Mouse (Mus musculus) embryonic facial prominence, embryonic 14.5 days (tissue): ENCODE measurements at regions not wholly inside any gene's neighbourhood (a gene's known extent, or its start where the extent isn't known, plus 50 kb on each side); places are given as distances from the start of the nearest gene placed in this dataset.

Experiments
- ATAC-seq: fragments of 200-750 bp; cut with Nextera tagmentation; 2 replicates; pipeline ENCODE4 v1.8.0; 2017; ENCODE audit warnings: low read depth, moderate number of reproducible peaks, moderate TSS enrichment
- DNase-seq: peaks from one replicate; pipeline ENCODE4 v3.0.0-alpha.2; 2015; ENCODE audit warnings: low spot score
- H3K27ac ChIP-seq: fragments of 300-500 bp; sonication (generic); replicated peaks from 2 replicates; pipeline ENCODE4 v1.5.1; 2014; ENCODE audit warnings: low read depth, mild to moderate bottlenecking, low read length, moderate library complexity
- H3K27me3 ChIP-seq: fragments of 300-500 bp; sonication (generic); replicated peaks from 2 replicates; pipeline ENCODE4 v1.6.1; 2014; ENCODE audit warnings: low read length; ENCODE audit not compliant: control insufficient read depth, insufficient read depth
- H3K36me3 ChIP-seq: fragments of 300-500 bp; sonication (generic); 2 replicates; pipeline ENCODE4 v1.6.1; 2014; ENCODE audit warnings: low read length, mixed read lengths; ENCODE audit not compliant: control insufficient read depth, insufficient read depth
- H3K4me1 ChIP-seq: fragments of 300-500 bp; sonication (generic); 2 replicates; pipeline ENCODE4 v1.6.1; 2014; ENCODE audit warnings: antibody characterized with exemption, low read length; ENCODE audit not compliant: control insufficient read depth, insufficient read depth
- H3K4me2 ChIP-seq: fragments of 300-500 bp; sonication (generic); 2 replicates; pipeline ENCODE4 v1.6.1; 2014; ENCODE audit warnings: low read depth, mild to moderate bottlenecking, low read length, moderate library complexity, mixed read lengths
- H3K4me3 ChIP-seq: fragments of 300-500 bp; sonication (generic); 2 replicates; pipeline ENCODE4 v1.5.1; 2014; ENCODE audit warnings: low read depth, mild to moderate bottlenecking, low read length
- H3K9ac ChIP-seq: fragments of 300-500 bp; sonication (generic); 2 replicates; pipeline ENCODE4 v1.6.1; 2014; ENCODE audit warnings: low read depth, mild to moderate bottlenecking, low read length, moderate library complexity, mixed read lengths
- H3K9me3 ChIP-seq: fragments of 300-500 bp; sonication (generic); 2 replicates; pipeline ENCODE4 v1.6.1; 2016; ENCODE audit warnings: low read length; ENCODE audit not compliant: control insufficient read depth
- WGBS: fragments of 180-500 bp; shearing (Covaris S2); extraction: QIAGEN DNeasy Blood & Tissue Kit; methylation state at CpG from one replicate; pipeline ENCODE4 v1.1.7; 2014; 5-methylcytosine and 5-hydroxymethylcytosine counted together

GRCm38 (mm10) chr9:23911851-23912250 is 185.9 kb upstream of the Npsr1 start:
- H3K4me2 ChIP-seq = no peak overlapping the region
- ATAC-seq = no peak
- H3K27me3 ChIP-seq = no peaks in the 10 kb centered on the region
- H3K9me3 ChIP-seq = no peaks in the 10 kb centered on the region
- H3K4me3 ChIP-seq = no peak overlapping the region
- DNase-seq = no peak
- no peaks in the 10 kb centered on the region for H3K4me1 ChIP-seq
- no peaks in the 10 kb centered on the region for H3K36me3 ChIP-seq
- WGBS = 85% methylated on average over 1 of the region's 1 CpGs
- H3K27ac ChIP-seq = no peak overlapping the region
- no peak overlapping the region for H3K9ac ChIP-seq

GRCm38 (mm10) chr9:23917345-23917744 is 180.5 kb upstream of the Npsr1 start:
- no peak overlapping the region for H3K4me3 ChIP-seq
- DNase-seq = peak; percentile 5
- no peak overlapping the region for H3K4me2 ChIP-seq
- H3K4me1 ChIP-seq = no peaks in the 10 kb centered on the region
- ATAC-seq = no peak
- 81% methylated on average over 5 of the region's 5 CpGs for WGBS
- no peaks in the 10 kb centered on the region for H3K36me3 ChIP-seq
- no peak overlapping the region for H3K9ac ChIP-seq
- H3K27me3 ChIP-seq = no peaks in the 10 kb centered on the region
- H3K9me3 ChIP-seq = no peaks in the 10 kb centered on the region
- no peak overlapping the region for H3K27ac ChIP-seq

- 80% methylated on average over 3 of the region's 3 CpGs for WGBS
- no peaks in the 10 kb centered on the region for H3K4me1 ChIP-seq
- no peak overlapping the region for H3K4me2 ChIP-seq
- H3K27ac ChIP-seq = no peak overlapping the region
- no peak for DNase-seq
- ATAC-seq = no peak
- H3K9me3 ChIP-seq = no peaks in the 10 kb centered on the region
- no peaks in the 10 kb centered on the region for H3K27me3 ChIP-seq
- no peaks in the 10 kb centered on the region for H3K36me3 ChIP-seq
- no peak overlapping the region for H3K9ac ChIP-seq
- no peak overlapping the region for H3K4me3 ChIP-seq
Observed at GRCm38 (mm10) chr9:23919191-23919904, 178.4 kb upstream of the Npsr1 start.

- Histone ChIP-seq H3K4me1 (no peaks in the 10 kb centered on the region), H3K27ac (no peak overlapping the region), H3K27me3 (no peaks in the 10 kb centered on the region), H3K36me3 (no peaks in the 10 kb centered on the region), H3K9me3 (no peaks in the 10 kb centered on the region), H3K9ac (no peak overlapping the region), H3K4me2 (no peak overlapping the region), H3K4me3 (no peak overlapping the region)
- DNase-seq = no peak
- ATAC-seq = no peak
Observed at GRCm38 (mm10) chr9:23932185-23932584, 165.6 kb upstream of the Npsr1 start.

- Histone ChIP-seq H3K9me3 (no peaks in the 10 kb centered on the region), H3K4me3 (no peak overlapping the region), H3K36me3 (no peaks in the 10 kb centered on the region), H3K4me1 (no peaks in the 10 kb centered on the region), H3K9ac (no peak overlapping the region), H3K27ac (no peak overlapping the region), H3K4me2 (no peak overlapping the region), H3K27me3 (no peaks in the 10 kb centered on the region)
- DNase-seq (no peak), ATAC-seq (no peak)
- 72% methylated on average over 3 of the region's 3 CpGs for WGBS
Observed at GRCm38 (mm10) chr9:23934282-23934681, 163.5 kb upstream of the Npsr1 start.

GRCm38 (mm10) chr9:23952543-23952942 is 145.3 kb upstream of the Npsr1 start:
- 96% methylated on average over 2 of the region's 2 CpGs for WGBS
- H3K27ac ChIP-seq = no peak overlapping the region
- H3K4me2 ChIP-seq = no peak overlapping the region
- no peak for ATAC-seq
- no peak overlapping the region for H3K4me3 ChIP-seq
- no peaks in the 10 kb centered on the region for H3K4me1 ChIP-seq
- no peak for DNase-seq
- no peaks in the 10 kb centered on the region for H3K36me3 ChIP-seq
- H3K9me3 ChIP-seq = no peaks in the 10 kb centered on the region
- no peak overlapping the region for H3K9ac ChIP-seq
- H3K27me3 ChIP-seq = no peaks in the 10 kb centered on the region

- Histone ChIP-seq H3K9ac (no peak overlapping the region), H3K4me1 (no peaks in the 10 kb centered on the region), H3K36me3 (no peaks in the 10 kb centered on the region), H3K9me3 (no peaks in the 10 kb centered on the region), H3K27me3 (no peaks in the 10 kb centered on the region), H3K4me2 (no peak overlapping the region), H3K27ac (no peak overlapping the region), H3K4me3 (no peak overlapping the region)
- no peak for ATAC-seq
- no peak for DNase-seq
Observed at GRCm38 (mm10) chr9:23956593-23956992, 141.2 kb upstream of the Npsr1 start.

GRCm38 (mm10) chr9:23969736-23970135 is 128.1 kb upstream of the Npsr1 start:
- ATAC-seq (no peak), DNase-seq (no peak)
- WGBS = 72% methylated on average over 2 of the region's 2 CpGs
- no peak overlapping the region for H3K27ac ChIP-seq
- H3K9me3 ChIP-seq = no peaks in the 10 kb centered on the region
- H3K4me2 ChIP-seq = no peak overlapping the region
- H3K9ac ChIP-seq = no peak overlapping the region
- no peaks in the 10 kb centered on the region for H3K4me1 ChIP-seq
- H3K36me3 ChIP-seq = no peaks in the 10 kb centered on the region
- H3K4me3 ChIP-seq = no peak overlapping the region
- no peaks in the 10 kb centered on the region for H3K27me3 ChIP-seq

- no peak overlapping the region for H3K9ac ChIP-seq
- ATAC-seq (no peak), DNase-seq (peak; percentile 19)
- 33% methylated on average over 1 of the region's 1 CpGs for WGBS
- no peaks in the 10 kb centered on the region for H3K9me3 ChIP-seq
- no peaks in the 10 kb centered on the region for H3K27me3 ChIP-seq
- no peaks in the 10 kb centered on the region for H3K36me3 ChIP-seq
- H3K4me1 ChIP-seq = no peaks in the 10 kb centered on the region
- H3K4me2 ChIP-seq = no peak overlapping the region
- H3K27ac ChIP-seq = no peak overlapping the region
- no peak overlapping the region for H3K4me3 ChIP-seq
Observed at GRCm38 (mm10) chr9:23973206-23973605, 124.6 kb upstream of the Npsr1 start.
